Mouse (Mus musculus): ENCODE results near the gene Eif2ak4.

Eif2ak4 gene

DNA sequence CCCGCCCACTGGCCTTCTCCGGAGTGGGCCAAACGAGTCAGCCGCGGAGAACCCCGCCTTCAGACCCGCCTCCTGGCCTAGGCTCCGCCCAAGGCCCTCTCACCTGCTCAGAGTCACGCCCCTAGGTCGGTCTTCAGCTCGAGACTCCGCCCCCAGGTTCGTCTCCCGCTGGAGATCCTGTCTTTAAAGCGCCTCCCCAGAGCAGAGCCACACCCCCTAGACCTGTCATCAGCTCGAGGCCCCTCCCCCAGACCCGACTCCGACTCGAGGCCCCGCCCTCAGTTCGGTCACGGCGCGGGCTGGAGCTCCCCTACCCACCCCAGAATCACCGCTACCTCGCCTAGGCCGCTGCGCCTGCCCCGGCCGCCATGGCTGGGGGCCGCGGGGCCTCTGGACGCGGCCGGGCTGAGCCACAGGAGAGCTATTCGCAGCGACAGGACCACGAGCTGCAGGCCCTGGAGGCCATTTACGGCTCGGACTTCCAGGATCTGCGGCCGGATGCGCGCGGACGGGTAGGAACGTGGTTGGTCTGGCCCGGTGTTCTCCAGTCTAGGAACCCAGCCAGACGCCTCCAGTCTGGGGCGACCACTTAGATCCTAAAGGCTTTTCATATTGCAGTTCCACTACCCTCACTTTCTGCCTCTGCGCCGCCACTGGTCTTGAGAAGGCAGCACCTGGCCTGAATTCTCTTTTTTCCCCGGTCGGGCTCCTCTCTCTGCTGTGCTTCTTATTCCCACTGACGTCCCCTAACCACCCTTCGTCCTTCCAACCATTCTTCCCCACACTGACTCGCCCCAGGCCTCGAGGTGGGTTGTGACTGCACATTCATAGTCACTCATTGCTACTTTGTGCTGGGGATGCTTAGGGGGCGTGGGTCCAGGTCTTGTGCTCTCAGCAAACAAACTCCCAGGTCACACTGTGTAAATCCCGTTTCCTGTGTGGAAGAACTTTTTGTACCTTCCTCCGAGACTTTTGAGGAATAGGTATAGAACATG is at the start of gene Eif2ak4:
Gene Eif2ak4, plus strand, starts transcription at position 278 of the 995 bp plus-strand sequence.
- DNase-seq (ENCODE audit: extremely low spot score) = peak; percentile 99

DNA sequence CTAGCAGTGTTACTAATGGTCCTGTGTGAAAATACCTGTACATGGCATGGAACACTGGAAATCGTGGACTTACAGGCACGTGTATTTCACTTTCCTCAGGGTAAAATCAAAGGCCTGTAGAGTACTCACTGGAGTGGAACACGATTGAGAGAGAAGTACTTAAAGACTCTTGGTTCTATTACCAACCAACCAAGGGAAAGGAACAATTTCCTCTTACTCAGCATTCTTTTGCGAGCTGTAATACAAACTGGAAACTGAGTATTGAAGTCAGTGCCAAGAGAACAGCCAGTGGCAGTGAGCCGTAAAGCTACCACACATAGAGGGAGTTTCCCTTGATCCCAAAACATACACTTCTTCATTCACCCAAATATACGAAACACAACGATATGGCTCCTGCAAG is 47.1 kb upstream of the Eif2ak4 start:
- DNase-seq (ENCODE audit: extremely low spot score) = no peak

- DNase-seq (ENCODE audit: extremely low spot score) = no peak
Observed at GRCm38 (mm10) chr2:118343897-118344296, 44.5 kb upstream of the Eif2ak4 start.

DNA sequence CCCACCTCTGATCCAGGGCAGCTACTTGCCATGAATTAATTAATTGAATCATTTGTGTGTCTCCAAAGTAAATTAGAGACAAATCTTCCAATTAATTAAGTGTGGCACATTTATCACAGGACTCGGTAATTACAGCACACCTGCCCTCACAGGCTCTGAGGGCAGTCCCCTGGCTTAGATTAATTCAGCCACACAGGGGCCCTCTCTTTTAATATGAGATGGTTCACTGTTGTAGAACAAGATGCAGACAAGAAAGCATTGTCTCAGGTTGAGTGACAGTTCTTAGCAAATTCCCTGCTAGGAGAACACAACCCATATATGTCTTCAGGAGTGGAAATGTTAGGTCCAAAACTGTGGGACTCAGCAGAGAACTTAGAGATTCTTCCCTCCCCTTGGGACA is 42.9 kb upstream of the Eif2ak4 start:
- no peak for DNase-seq (ENCODE audit: extremely low spot score)

DNA sequence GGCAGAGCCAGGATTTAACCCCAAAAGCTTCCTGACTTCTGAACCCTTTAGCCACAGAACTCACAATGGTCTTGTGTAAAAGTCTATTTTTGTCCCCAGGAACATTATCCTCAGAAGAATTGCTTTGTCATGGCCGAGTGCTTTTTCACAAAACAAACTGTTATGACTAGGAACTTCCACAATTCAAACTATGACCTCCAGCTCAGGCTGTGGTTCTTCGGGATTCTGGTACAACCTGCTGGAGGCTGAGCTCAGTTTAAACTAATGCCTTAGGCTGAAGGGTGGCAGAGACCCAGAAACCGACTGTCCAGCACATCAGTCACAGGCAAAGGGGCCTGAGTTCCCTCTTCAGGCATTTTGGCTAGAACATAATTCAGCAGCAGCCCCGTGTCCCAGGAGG is 34.9 kb upstream of the Eif2ak4 start:
- DNase-seq (ENCODE audit: extremely low spot score) = no peak

DNA sequence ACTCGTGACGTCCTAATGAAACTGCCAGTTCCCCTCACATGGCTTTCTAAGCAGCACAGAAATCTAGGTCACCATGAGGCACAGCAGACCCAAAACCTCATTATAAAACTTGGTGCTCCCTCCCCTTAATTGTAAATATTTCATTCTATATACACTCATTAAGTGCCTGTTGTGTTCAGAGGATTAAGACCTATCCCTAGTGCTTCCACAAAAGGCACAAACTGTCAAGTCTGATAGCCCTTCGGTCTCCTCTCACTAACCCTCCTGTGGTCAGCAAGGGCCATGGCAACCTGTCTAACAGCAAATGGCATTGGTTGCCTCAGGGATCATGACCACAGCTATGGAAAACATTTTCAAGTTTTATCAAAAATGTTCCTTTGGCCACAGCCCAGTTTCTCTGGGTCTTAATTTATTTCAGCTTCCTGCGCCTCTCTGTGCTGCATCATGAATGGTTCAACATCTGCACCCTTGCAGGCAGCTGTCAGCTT is 34.5 kb upstream of the Eif2ak4 start:
- no peak for DNase-seq (ENCODE audit: extremely low spot score)

- no peak for DNase-seq (ENCODE audit: extremely low spot score)
Observed at GRCm38 (mm10) chr2:118355138-118355719, 33.2 kb upstream of the Eif2ak4 start.

DNA sequence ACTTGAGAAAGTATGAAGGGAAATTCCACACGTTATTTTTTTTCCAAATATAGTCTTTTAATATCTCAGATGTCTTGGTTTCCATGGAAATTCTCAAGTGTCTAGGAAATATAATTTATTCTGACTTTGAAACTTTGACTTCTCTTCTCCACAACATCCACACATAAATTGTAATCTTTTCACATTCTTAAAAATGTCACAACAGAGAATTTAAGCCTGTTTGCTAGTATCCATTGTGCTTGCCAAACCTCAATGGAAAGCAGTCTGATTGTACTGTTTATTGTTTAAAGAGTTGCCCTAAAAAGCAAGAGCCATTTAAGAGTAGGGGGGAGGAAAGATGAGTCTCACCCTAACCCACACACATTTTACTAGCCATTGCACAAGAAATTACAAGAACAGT is 16.6 kb upstream of the Eif2ak4 start:
- no peak for DNase-seq (ENCODE audit: extremely low spot score)

GRCm38 (mm10) chr2:118372561-118372900 is 15.9 kb upstream of the Eif2ak4 start:
- no peak for DNase-seq (ENCODE audit: extremely low spot score)

DNA sequence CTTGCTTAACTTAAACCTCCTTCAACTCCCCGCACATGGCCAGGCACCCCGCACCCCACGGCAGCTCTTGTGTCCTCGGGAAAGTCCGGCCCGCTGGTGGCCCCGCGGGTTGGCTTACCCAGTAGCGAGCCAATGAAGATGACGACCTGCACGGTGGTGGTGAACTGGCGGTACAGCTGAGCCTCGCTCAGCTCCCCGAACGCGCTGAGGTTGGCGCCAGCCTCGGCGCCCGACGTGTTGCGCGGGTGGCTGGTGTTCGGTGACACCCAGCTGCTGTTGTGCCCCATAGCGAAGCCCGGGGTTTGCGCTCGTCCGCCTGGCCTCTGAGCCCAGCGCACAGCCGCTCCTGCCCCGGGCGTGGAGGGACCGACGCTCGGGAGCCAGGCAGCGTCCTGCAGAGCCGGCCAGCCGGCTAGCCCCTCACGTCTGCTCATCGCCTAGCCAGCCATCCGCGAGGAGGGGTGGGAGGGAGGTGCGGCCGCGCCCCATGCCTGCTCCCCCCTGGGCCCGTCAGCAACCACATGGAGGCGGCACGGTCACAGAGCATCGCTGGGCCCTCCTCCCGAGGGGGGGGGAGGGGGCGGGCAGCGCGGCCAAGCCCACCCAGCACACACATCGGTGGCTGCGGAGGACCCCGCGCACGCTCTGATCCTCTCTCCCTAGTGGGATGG is 15.4 kb upstream of the Eif2ak4 start, which contains the start of gene Gpr176:
Gene Gpr176, minus strand, starts transcription at position 519 of the 671 bp plus-strand sequence.
- peak; percentile 61 for DNase-seq (ENCODE audit: extremely low spot score)

- peak; percentile 85 for DNase-seq (ENCODE audit: extremely low spot score)
Observed at GRCm38 (mm10) chr2:118373572-118374279, 14.7 kb upstream of the Eif2ak4 start.

DNA sequence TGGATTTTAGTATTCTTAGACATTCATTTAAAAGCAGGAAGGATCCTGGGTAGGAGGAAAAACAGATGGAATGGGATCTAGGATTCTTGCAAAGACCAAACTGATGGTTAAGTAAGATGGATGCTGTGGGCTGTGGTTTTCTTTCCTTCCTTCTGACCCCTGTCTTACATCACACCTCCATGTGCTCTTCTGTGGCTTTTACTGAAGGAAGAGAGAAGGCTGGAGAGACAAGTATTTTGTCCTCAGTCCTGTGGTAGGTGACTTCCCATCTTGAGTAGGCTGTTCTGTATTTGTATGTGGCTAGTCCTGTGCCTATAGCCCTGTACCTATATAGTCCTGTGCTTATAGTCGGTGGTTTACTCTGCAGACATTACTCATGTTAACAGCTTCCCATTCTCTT is 12.9 kb upstream of the Eif2ak4 start:
- DNase-seq (ENCODE audit: extremely low spot score) = no peak

DNA sequence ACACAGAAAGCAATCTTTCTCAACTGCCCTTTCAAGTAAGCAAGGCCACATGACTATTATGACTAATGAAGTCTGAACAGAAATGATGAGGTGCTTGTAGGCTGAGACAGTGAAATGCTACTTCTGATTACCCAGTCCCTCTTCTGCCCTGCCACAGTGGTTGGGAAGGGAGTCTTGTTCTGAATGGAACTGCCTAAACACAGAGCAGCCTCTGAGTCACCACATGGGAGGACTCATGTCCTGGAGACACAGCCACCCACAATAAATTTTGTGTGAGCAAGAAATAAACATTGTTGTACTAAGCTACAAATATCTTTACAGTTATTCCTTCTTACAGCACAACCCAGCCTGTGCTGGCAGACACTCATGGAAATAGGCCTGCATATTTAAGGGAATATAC is 12.5 kb upstream of the Eif2ak4 start:
- no peak for DNase-seq (ENCODE audit: extremely low spot score)

DNA sequence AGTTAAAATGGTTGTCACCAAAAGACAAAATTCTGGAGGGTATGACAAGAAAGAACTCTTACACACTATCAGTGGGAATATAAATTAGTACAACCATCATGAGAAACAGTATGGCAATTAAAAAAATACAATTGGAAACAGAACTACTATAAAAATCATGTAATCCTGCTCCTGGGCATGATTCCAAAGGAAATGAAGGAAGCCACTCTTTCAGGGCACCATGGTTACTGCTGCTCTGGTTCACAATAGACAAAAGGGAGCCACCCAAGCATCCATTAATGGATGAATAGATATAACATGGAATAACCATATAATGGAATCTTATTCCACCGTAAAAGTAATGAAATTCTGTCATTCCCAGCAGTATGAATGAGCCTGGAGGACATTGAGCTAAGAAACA is 8.7 kb upstream of the Eif2ak4 start:
- DNase-seq (ENCODE audit: extremely low spot score) = no peak

DNA sequence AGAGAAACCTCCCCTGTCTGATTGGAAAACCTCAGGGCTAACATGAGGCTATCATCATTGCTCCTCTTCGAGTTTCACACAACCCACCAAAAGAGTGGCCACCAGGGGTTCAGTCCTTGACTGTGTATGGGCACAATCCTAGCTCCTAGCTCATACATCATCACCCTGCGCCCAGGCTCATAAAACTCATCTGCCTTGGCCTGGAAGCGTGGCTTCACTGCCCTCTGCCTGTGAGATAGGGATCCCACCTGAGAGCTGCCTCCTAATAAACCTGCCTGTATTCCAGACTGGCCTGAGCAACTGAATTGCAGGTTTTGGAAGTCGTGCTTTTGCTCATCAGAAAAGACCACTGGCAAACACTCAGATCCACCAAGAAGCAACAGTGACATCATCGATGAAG is 5.0 kb upstream of the Eif2ak4 start:
- DNase-seq (ENCODE audit: extremely low spot score) = no peak

DNA sequence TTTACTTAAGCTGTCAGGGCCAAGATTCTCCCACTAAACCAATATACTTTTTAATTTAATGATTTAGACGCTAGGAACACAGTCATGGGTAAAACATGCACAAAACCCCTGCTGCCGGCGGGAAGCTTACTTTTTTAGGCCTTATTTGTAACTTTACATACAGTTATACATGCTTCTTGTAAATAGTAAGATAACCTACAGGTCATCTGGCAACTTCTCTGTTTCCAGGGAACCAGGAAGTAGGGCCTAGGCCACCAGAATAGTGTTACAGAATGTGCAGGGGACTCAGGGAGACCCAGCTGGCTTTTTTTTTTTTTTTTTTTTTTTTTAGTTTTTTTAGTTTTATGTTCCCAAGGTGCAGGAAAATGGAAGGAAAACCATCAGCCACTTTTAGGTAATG is 1.2 kb downstream of the Eif2ak4 start:
- no peak for DNase-seq (ENCODE audit: extremely low spot score)

DNA sequence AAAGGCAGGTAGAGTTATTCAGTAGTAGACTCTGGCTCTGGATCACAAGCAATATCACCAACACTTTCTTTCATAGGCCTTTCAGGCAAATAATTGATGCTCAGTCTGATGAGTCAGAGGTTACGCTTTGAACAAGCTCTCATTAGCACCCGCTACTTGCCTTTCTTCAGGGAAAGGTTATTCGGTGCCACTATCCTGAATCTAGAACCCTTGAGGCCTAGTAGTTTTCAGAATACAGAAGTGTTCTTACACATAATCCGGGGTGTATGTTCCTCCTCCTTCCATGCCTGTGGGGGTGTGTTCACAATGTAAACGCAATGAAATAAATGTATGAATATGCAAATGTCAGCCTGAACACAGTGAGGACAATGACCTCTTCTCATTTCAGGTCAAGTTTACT is 1.7 kb downstream of the Eif2ak4 start:
- no peak for DNase-seq (ENCODE audit: extremely low spot score)

- DNase-seq (ENCODE audit: extremely low spot score) = no peak
Observed at GRCm38 (mm10) chr2:118391201-118391600, 2.8 kb downstream of the Eif2ak4 start.

DNA sequence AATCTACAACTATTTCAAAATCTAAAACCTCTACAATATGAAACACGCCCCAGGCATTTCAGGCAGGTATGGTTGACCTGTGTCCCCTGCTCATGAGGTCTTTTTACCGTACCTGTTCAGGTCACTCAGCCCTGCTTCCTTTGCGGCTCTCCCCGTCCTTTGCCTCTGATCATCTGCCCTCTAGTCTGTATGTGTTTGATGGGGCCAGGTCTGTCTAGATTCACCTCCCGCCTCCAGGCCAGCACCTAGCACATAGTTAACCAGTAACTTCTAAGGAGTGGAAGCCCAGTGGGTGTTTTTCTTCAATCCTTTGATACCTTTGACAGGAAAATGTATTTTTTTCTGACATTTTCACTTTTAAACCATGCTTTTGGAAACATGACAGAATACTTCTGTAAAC is 11.3 kb downstream of the Eif2ak4 start:
- DNase-seq (ENCODE audit: extremely low spot score) = no peak

GRCm38 (mm10) chr2:118401834-118402727 is 13.7 kb downstream of the Eif2ak4 start:
- DNase-seq (ENCODE audit: extremely low spot score) = no peak

GRCm38 (mm10) chr2:118404336-118404735 is 15.9 kb downstream of the Eif2ak4 start:
- no peak for DNase-seq (ENCODE audit: extremely low spot score)

All from embryo, embryonic 9.5 days (tissue).